Mouse (Mus musculus): Measurements from ENCODE around the gene Habp2. TPM values are rescaled to one million over a fixed set of nuclear protein-coding genes. Genes with fewer than 3 reads are reported as not detected.

Habp2 gene
- polyA plus RNA-seq, 1 experiment: 303 TPM

DNA sequence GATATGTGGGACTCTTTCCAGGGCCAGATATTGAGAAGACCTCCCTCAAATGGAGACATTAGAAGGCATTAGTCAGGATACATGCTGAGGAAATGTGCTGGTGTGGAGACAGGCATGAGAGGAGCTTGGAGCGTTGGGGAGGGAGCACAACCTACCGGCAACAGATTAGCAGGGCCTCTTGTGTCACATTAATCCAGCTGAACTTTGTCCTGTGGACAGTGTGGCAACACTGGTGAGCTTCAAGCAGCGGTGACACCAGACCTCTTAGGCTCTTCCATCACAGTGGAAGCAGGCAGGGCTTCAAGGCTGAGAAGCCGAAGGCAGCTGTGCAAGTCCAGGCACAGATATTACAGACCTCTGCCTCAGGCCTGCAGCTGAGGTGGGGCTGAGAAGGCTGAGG is 9.0 kb upstream of the Habp2 start:
- Histone ChIP-seq H3K27ac (ENCODE audit: insufficient read depth, low read depth, low read length) (no peak overlapping the region), H3K27me3 (replicated peaks; ENCODE audit: control insufficient read depth, insufficient read depth, low read length) (no peaks in the 10 kb centered on the region), H3K36me3 (ENCODE audit: control insufficient read depth, insufficient read depth, low read length) (no peaks in the 10 kb centered on the region), H3K4me1 (ENCODE audit: control insufficient read depth, insufficient read depth, low read length) (no peaks in the 10 kb centered on the region), H3K4me3 (ENCODE audit: insufficient read depth, low read depth, low read length) (no peak overlapping the region)
- DNase-seq: no peak
- TF ChIP-seq POLR2A (IDR thresholded peaks at IDR 0.05; ENCODE audit: low read depth, low read length): no peak
- WGBS: 55% methylated on average over 4 of the region's 4 CpGs

DNA sequence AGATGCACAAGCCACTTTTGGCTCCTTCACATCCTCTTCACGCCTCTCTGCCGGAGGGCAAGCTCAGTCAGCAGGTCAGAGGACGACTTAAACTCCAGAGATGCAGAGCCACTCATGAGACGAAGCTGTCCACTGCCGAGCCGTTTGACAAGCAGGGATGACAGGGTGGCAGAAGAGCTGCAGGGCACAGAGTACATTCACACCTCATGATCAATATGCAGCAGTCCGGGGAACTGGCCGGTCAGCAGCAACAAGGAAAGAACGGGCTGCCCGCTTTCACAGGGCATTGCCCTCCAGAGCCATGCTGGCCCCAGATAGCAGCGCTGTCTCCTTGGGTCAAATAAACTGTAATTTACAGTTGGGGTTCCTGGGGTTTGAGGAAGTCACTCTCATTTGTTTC is 8.6 kb upstream of the Habp2 start:
- Histone ChIP-seq H3K36me3 (ENCODE audit: control insufficient read depth, insufficient read depth, low read length) (no peaks in the 10 kb centered on the region), H3K27ac (ENCODE audit: insufficient read depth, low read depth, low read length) (no peak overlapping the region), H3K4me1 (ENCODE audit: control insufficient read depth, insufficient read depth, low read length) (no peaks in the 10 kb centered on the region), H3K27me3 (replicated peaks; ENCODE audit: control insufficient read depth, insufficient read depth, low read length) (no peaks in the 10 kb centered on the region), H3K4me3 (ENCODE audit: insufficient read depth, low read depth, low read length) (no peak overlapping the region)
- 72% methylated on average over 11 of the region's 11 CpGs for WGBS
- no peak for DNase-seq
- TF ChIP-seq CTCF (conservative IDR thresholded peaks at IDR 0.05; ENCODE audit: insufficient read depth, insufficient read length, low read depth, low read length) (no peak), POLR2A (IDR thresholded peaks at IDR 0.05; ENCODE audit: low read depth, low read length) (no peak)

DNA sequence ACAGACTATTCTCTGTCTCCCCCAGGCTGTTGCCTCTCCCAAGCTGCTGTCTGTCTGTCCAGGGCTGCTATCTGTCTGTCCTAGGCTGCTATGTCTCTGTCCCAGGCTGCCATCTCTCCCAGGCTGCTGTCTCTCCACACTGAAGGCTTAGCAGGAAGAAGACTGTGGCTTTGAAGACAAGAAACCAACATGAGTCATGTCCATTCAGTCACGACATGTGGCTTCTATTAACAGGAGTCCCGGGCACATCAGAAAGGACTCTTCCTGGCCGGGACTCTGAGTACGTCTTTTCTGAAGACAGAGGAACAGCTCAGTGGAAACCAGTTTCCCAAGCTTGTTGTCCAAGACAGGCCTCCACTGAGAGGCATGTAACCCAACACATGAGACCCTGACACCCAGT is 1.7 kb upstream of the Habp2 start:
- Histone ChIP-seq H3K27ac (ENCODE audit: insufficient read depth, low read depth, low read length) (no peak overlapping the region), H3K4me3 (ENCODE audit: insufficient read depth, low read depth, low read length) (no peak overlapping the region), H3K36me3 (ENCODE audit: control insufficient read depth, insufficient read depth, low read length) (no peaks in the 10 kb centered on the region), H3K27me3 (replicated peaks; ENCODE audit: control insufficient read depth, insufficient read depth, low read length) (no peaks in the 10 kb centered on the region), H3K4me1 (ENCODE audit: control insufficient read depth, insufficient read depth, low read length) (peaks cover 7% of the 10 kb centered on the region; the same call in 1 of the 2 replicates)
- TF ChIP-seq CTCF (conservative IDR thresholded peaks at IDR 0.05; ENCODE audit: insufficient read depth, insufficient read length, low read depth, low read length) (no peak), POLR2A (IDR thresholded peaks at IDR 0.05; ENCODE audit: low read depth, low read length) (no peak)
- WGBS: 78% methylated on average over 4 of the region's 4 CpGs
- no peak for DNase-seq

DNA sequence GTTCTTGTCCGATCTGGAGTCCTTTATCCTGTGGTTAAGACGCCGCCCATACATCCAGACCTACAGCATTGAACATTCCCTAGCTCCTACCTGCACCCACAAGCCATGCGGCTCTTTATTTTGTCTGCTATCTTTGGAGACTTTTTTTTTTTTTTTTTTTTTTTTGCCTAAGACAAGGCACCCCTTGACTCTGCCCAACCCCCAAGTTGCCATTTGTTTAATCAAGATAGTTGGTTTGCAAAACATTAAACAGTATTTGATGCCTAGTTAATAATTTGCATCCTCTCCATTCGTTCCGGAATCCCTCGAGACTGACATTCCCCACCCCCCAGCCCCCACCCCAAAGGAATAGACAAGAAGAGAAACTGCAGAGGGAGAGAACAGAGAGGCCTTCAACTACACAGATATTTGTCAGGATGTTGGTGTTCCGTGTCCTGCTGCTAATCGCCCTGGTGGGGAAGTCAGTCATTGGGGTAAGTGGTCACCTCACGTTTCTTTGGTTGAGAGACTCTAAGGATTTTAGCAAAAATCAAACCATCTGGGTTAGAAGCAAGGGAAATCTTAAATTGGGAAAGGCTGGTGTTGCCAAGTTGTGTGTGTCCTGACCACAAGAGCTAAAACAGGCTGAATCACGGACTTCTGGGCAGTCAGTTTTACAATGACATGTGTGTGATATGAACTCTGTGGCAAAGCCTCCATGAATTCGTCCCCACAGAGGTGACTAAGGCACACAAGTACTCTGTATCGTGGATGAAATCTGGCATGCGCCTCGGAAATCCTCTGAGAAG is 837 bp downstream of the Habp2 start:
- Histone ChIP-seq H3K4me3 (ENCODE audit: insufficient read depth, low read depth, low read length) (peak overlapping the region; percentile 54), H3K36me3 (ENCODE audit: control insufficient read depth, insufficient read depth, low read length) (no peaks in the 10 kb centered on the region), H3K27me3 (replicated peaks; ENCODE audit: control insufficient read depth, insufficient read depth, low read length) (no peaks in the 10 kb centered on the region), H3K4me1 (ENCODE audit: control insufficient read depth, insufficient read depth, low read length) (peaks cover 7% of the 10 kb centered on the region; the same call in 1 of the 2 replicates), H3K27ac (ENCODE audit: insufficient read depth, low read depth, low read length) (peak overlapping the region; percentile 95)
- peak; percentile 62 for DNase-seq
- no peak for TF ChIP-seq POLR2A (IDR thresholded peaks at IDR 0.05; ENCODE audit: low read depth, low read length)
- no peak for TF ChIP-seq CTCF (conservative IDR thresholded peaks at IDR 0.05; ENCODE audit: insufficient read depth, insufficient read length, low read depth, low read length)
- WGBS: 53% methylated on average over 15 of the region's 15 CpGs

DNA sequence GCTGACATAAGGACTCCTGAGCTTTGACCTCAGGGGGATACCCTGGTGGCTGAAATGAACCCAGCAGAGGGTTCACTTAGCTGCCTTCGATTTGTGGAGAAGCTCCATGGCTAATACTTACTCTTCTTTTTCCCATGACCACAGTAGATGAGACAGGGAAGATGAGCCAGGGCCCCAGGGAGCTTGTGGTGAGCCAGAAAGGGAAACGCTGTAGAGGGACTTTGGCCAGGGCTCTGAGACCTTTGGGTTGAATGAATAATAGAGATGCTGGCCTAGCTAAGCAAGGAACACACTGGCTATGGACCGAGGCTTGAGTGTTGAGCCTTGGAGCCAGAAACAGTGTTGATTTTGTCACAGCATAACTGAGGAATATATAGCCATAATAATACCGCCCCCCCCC is 1.5 kb downstream of the Habp2 start:
- Histone ChIP-seq H3K4me3 (ENCODE audit: insufficient read depth, low read depth, low read length) (peak overlapping the region; percentile 54), H3K36me3 (ENCODE audit: control insufficient read depth, insufficient read depth, low read length) (no peaks in the 10 kb centered on the region), H3K4me1 (ENCODE audit: control insufficient read depth, insufficient read depth, low read length) (peaks cover 7% of the 10 kb centered on the region; the same call in 1 of the 2 replicates), H3K27ac (ENCODE audit: insufficient read depth, low read depth, low read length) (peak overlapping the region; percentile 95), H3K27me3 (replicated peaks; ENCODE audit: control insufficient read depth, insufficient read depth, low read length) (no peaks in the 10 kb centered on the region)
- 49% methylated on average over 4 of the region's 4 CpGs for WGBS
- TF ChIP-seq POLR2A (IDR thresholded peaks at IDR 0.05; ENCODE audit: low read depth, low read length) (no peak), CTCF (conservative IDR thresholded peaks at IDR 0.05; ENCODE audit: insufficient read depth, insufficient read length, low read depth, low read length) (no peak)
- peak; percentile 71 for DNase-seq

DNA sequence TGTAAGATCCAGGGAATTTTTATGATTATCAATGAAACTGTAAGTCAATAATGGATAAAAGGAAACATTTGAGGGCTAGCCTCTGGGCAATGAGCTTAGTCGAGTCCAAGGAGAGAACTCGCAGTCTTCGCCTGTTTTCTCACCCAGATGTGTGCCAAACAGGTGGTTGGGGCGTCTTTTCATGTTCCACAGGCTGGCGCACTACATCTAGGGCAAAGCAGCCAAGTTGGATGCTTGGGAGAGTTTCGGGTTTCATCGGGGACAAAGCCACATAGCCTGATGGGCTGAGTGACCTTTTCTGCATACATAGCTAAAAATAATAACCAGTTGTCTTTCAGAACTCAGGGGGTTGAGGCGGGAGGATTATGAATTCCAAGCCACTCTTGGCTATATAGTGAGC is 2.7 kb downstream of the Habp2 start:
- no peak overlapping the region for H3K27ac ChIP-seq (ENCODE audit: insufficient read depth, low read depth, low read length)
- H3K36me3 ChIP-seq (ENCODE audit: control insufficient read depth, insufficient read depth, low read length): no peaks in the 10 kb centered on the region
- DNase-seq: no peak
- peak overlapping the region; percentile 6; the same call in 1 of the 2 replicates for H3K4me3 ChIP-seq (ENCODE audit: insufficient read depth, low read depth, low read length)
- no peaks in the 10 kb centered on the region for H3K27me3 ChIP-seq (replicated peaks; ENCODE audit: control insufficient read depth, insufficient read depth, low read length)
- H3K4me1 ChIP-seq (ENCODE audit: control insufficient read depth, insufficient read depth, low read length): peaks cover 8% of the 10 kb centered on the region; the same call in 1 of the 2 replicates
- WGBS: 76% methylated on average over 8 of the region's 8 CpGs
- TF ChIP-seq CTCF (conservative IDR thresholded peaks at IDR 0.05; ENCODE audit: insufficient read depth, insufficient read length, low read depth, low read length): no peak
- no peak for TF ChIP-seq POLR2A (IDR thresholded peaks at IDR 0.05; ENCODE audit: low read depth, low read length)

DNA sequence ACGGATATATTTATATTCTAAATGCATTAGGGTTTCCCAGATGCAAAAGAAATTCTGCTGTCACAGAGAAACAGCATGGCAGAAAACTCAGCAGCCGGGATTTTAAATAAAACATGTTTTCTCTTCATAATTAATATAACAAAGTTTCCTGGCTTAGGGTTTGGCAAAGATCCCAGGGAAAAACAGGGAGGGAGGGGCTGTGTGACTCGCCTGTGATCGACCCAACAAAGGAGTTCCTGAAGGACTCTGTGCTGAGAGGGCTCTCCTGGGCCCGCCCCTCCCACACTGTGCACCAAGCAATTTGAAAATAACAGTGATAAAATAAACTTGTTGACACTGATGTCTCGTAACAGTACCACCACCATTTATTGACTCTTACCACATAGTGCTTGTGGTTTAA is 5.0 kb downstream of the Habp2 start:
- no peak for TF ChIP-seq POLR2A (IDR thresholded peaks at IDR 0.05; ENCODE audit: low read depth, low read length)
- TF ChIP-seq CTCF (conservative IDR thresholded peaks at IDR 0.05; ENCODE audit: insufficient read depth, insufficient read length, low read depth, low read length): no peak
- Histone ChIP-seq H3K36me3 (ENCODE audit: control insufficient read depth, insufficient read depth, low read length) (no peaks in the 10 kb centered on the region), H3K4me1 (ENCODE audit: control insufficient read depth, insufficient read depth, low read length) (peaks cover 7% of the 10 kb centered on the region; the same call in 1 of the 2 replicates), H3K27ac (ENCODE audit: insufficient read depth, low read depth, low read length) (no peak overlapping the region), H3K4me3 (ENCODE audit: insufficient read depth, low read depth, low read length) (no peak overlapping the region), H3K27me3 (replicated peaks; ENCODE audit: control insufficient read depth, insufficient read depth, low read length) (no peaks in the 10 kb centered on the region)
- peak; percentile 44 for DNase-seq
- WGBS: 31% methylated on average over 6 of the region's 6 CpGs
